Mouse (Mus musculus): ENCODE results near the gene Fam129a.

- TF ChIP-seq CTCF (IDR thresholded peaks at IDR 0.05) (no peak), EP300 (IDR thresholded peaks at IDR 0.05) (no peak)
These were observed 24.8 kb downstream of the Fam129a start for GRCm38 (mm10) chr1:151595600-151596299.

Data from lung, postnatal 0 days (tissue).